In the genomic region with DNA sequence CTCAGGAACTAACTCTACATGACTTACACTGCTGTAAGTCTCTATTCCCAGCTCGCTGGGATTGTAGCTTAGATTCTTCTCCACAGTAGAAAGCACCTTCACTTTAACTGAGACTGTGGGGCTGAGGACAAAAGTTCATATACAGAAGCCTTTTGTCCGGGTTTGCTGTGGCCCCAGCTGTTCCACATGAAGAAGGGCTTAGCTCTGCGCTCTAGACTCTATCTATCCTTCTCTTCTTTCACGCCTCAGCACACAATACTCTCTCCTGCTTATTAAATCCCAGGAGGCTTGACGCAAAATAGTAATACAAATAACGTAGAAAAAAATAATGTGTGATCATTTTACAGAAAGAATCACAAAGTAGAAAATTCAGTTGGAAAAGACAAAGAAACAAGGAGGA, we compare ENCODE assay signal across 14 mouse cellular contexts.
DNase-seq lines count a peak whose midpoint lies in the region; ATAC-seq lines count a peak whose summit lies in the region.
"Had no signal": no experiment of that assay in that cellular context is flagged by ENCODE, and none has a peak within 500 bp of the region (broad histone marks: within the 10 kb centered on the region; RNA-seq: fewer than 3 reads in every experiment).

No protein-coding gene starts in this region.

- H3K9me3 ChIP-seq in forebrain, embryonic 13.5 days (replicated peaks): no peaks in the 10 kb centered on the region
- H3K9me3 ChIP-seq in midbrain, embryonic 12.5 days: no peaks in the 10 kb centered on the region
- H3K9me3 ChIP-seq: liver, embryonic 12.5 days had no signal

- H3K4me2 ChIP-seq in forebrain, embryonic 13.5 days: peak overlapping the region; percentile 52
- no peak overlapping the region for H3K4me2 ChIP-seq in midbrain, embryonic 12.5 days (replicated peaks)
- H3K4me2 ChIP-seq: liver, embryonic 12.5 days had no signal

- peak overlapping the region; percentile 25 for H3K4me3 ChIP-seq in forebrain, embryonic 13.5 days
- H3K4me3 ChIP-seq in midbrain, embryonic 12.5 days: no peak overlapping the region
- H3K4me3 ChIP-seq: heart, adult 2 months; liver, embryonic 12.5 days; myocyte had no signal

- peak; percentile 6 to 25 for DNase-seq in cerebellum, postnatal 14 days
- no peak for DNase-seq in cerebellum, adult 9-10 months
- DNase-seq in brain, adult 2 months (ENCODE audit: low read depth, low spot score): peak; percentile 33
- no peak for DNase-seq in heart, adult 9 months (ENCODE audit: low spot score in 2 of 2)
- DNase-seq in spleen, postnatal 4 days (ENCODE audit: low spot score in 2 of 2): no peak
- DNase-seq: heart, adult 2 months; heart, postnatal 36 days; lung, postnatal 14 days; thymus, postnatal 36 days had no signal

- peak overlapping the region; percentile 73 for H3K27ac ChIP-seq in forebrain, embryonic 13.5 days
- H3K27ac ChIP-seq in midbrain, embryonic 12.5 days (replicated peaks): peak overlapping the region; percentile 63; the same call in 1 of the 2 replicates
- H3K27ac ChIP-seq: heart, adult 2 months; liver, embryonic 12.5 days had no signal

- H3K27me3 ChIP-seq in forebrain, embryonic 13.5 days: peaks cover 12% of the 10 kb centered on the region; the same call in 1 of the 2 replicates
- no peaks in the 10 kb centered on the region for H3K27me3 ChIP-seq in midbrain, embryonic 12.5 days
- H3K27me3 ChIP-seq: liver, embryonic 12.5 days had no signal

- peaks cover 25% of the 10 kb centered on the region for H3K4me1 ChIP-seq in forebrain, embryonic 13.5 days
- peaks cover 10% of the 10 kb centered on the region for H3K4me1 ChIP-seq in midbrain, embryonic 12.5 days
- H3K4me1 ChIP-seq: liver, embryonic 12.5 days had no signal

- 9% methylated on average over 6 of the region's 6 CpGs for WGBS in forebrain, embryonic 13.5 days
- 42% methylated on average over 6 of the region's 6 CpGs for WGBS in midbrain, embryonic 12.5 days

- no peaks in the 10 kb centered on the region for H3K36me3 ChIP-seq in forebrain, embryonic 13.5 days (ENCODE audit: poor library complexity, severe bottlenecking)
- H3K36me3 ChIP-seq in midbrain, embryonic 12.5 days: no peaks in the 10 kb centered on the region
- H3K36me3 ChIP-seq: liver, embryonic 12.5 days had no signal

- ATAC-seq in forebrain, embryonic 13.5 days: 0 out of 2 replicates have a peak, but pooled peaks have one; percentile 55
- peak; percentile 57; the same call in 1 of the 2 replicates for ATAC-seq in midbrain, embryonic 12.5 days (ENCODE audit: low FRiP score, low read depth)
- no peak for ATAC-seq in megakaryocyte progenitor cell, adult 5-6 weeks (replicated peaks; ENCODE audit: poor library complexity)
- ATAC-seq: liver, embryonic 12.5 days had no signal

- H3K9ac ChIP-seq in forebrain, embryonic 13.5 days: peak overlapping the region; percentile 47; the same call in 1 of the 2 replicates
- no peak overlapping the region for H3K9ac ChIP-seq in midbrain, embryonic 12.5 days (replicated peaks)
- H3K9ac ChIP-seq: liver, embryonic 12.5 days had no signal

Comparison
In these comparisons a context has a peak if more than half of its experiments do, and no peak if none do; other contexts are left out.
1. DNase-seq: peak in cerebellum, postnatal 14 days (2 of 2) and brain, adult 2 months (single experiment); none in cerebellum, adult 9-10 months (single experiment), heart, adult 9 months (0 of 2) and spleen, postnatal 4 days (0 of 2).